Mouse (Mus musculus): ENCODE results near the gene Gpx3. TPM values are rescaled to one million over a fixed set of nuclear protein-coding genes. Genes with fewer than 3 reads are reported as not detected.
A peak's percentile ranks its signal among the peaks of the same experiment; 100 is the strongest.

Gene Gpx3
- polyA plus RNA-seq, 1 experiment = 2.0 TPM

GRCm38 (mm10) chr11:54879434-54879833, 22.8 kb upstream of the Gpx3 start:
- TF ChIP-seq FOSL1 (IDR thresholded peaks at IDR 0.05; ENCODE audit: insufficient read depth, low read length, poor library complexity, severe bottlenecking) (no peak), CTCF (IDR thresholded peaks at IDR 0.05; ENCODE audit: control insufficient read depth, insufficient read depth, insufficient read length) (no peak), USF1 (IDR thresholded peaks at IDR 0.05; ENCODE audit: low read depth) (no peak)
- Histone ChIP-seq H3K27me3 (ENCODE audit: control insufficient read depth, insufficient read depth, insufficient read length) (no peaks in the 10 kb centered on the region), H3K79me3 (ENCODE audit: low read depth) (no peaks in the 10 kb centered on the region), H3K4me3 (ENCODE audit: insufficient read depth, poor library complexity, severe bottlenecking) (no peak overlapping the region), H3K79me2 (ENCODE audit: control insufficient read depth, insufficient read depth) (no peaks in the 10 kb centered on the region), H3K36me3 (ENCODE audit: control insufficient read depth, insufficient read depth) (peaks cover 5% of the 10 kb centered on the region), H3ac (ENCODE audit: control insufficient read depth, insufficient read length, low read depth) (peak overlapping the region; percentile 43)

GRCm38 (mm10) chr11:54879922-54880321, 22.3 kb upstream of the Gpx3 start:
- H3K4me3 ChIP-seq (ENCODE audit: insufficient read depth, poor library complexity, severe bottlenecking) = no peak overlapping the region
- no peak overlapping the region for H3ac ChIP-seq (ENCODE audit: control insufficient read depth, insufficient read length, low read depth)
- TF ChIP-seq FOSL1 (IDR thresholded peaks at IDR 0.05; ENCODE audit: insufficient read depth, low read length, poor library complexity, severe bottlenecking) (no peak), CEBPB (IDR thresholded peaks at IDR 0.05; ENCODE audit: low read depth) (no peak), USF1 (IDR thresholded peaks at IDR 0.05; ENCODE audit: low read depth) (no peak), MYOG (IDR thresholded peaks at IDR 0.05; ENCODE audit: control insufficient read depth, extremely low read depth, insufficient read length) (no peak), MYOD1 (IDR thresholded peaks at IDR 0.05; ENCODE audit: control insufficient read depth, insufficient read length, low read depth) (no peak), CTCF (IDR thresholded peaks at IDR 0.05; ENCODE audit: control insufficient read depth, insufficient read depth, insufficient read length) (no peak), MAX (IDR thresholded peaks at IDR 0.05) (no peak)
- peaks cover 3% of the 10 kb centered on the region for H3K36me3 ChIP-seq (ENCODE audit: control insufficient read depth, insufficient read depth)
- no peaks in the 10 kb centered on the region for H3K27me3 ChIP-seq (ENCODE audit: control insufficient read depth, insufficient read depth, insufficient read length)
- no peaks in the 10 kb centered on the region for H3K79me3 ChIP-seq (ENCODE audit: low read depth)
- H3K79me2 ChIP-seq (ENCODE audit: control insufficient read depth, insufficient read depth) = no peaks in the 10 kb centered on the region

DNA sequence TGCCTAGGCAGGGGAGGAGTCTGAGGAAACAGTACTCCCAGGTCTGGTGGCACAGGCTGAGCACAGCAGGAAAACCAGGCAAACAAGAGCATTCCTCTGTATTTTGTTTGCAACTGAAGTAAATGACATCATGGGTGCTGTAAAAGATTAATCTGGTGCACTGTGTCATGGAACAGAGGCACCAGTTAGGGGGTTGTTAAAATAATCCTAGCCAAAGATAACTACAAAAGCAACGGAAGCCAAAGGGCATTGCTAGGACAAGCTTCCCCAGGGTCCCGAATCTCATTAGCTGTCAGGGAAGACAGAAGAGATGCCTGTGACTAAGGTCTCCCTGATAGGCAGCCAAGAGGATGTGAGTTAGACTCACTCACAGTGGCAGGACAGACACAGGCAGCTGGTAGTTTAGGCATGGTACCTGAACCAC, 21.2 kb upstream of the Gpx3 start:
- H3K4me3 ChIP-seq (ENCODE audit: insufficient read depth, poor library complexity, severe bottlenecking) = no peak overlapping the region
- TF ChIP-seq CTCF (IDR thresholded peaks at IDR 0.05; ENCODE audit: control insufficient read depth, insufficient read depth, insufficient read length) = no peak
- peak; percentile 76 for TF ChIP-seq MYOD1 (IDR thresholded peaks at IDR 0.05; ENCODE audit: control insufficient read depth, insufficient read length, low read depth)
- TF ChIP-seq CEBPB (IDR thresholded peaks at IDR 0.05; ENCODE audit: low read depth) = no peak
- H3K79me2 ChIP-seq (ENCODE audit: control insufficient read depth, insufficient read depth) = no peaks in the 10 kb centered on the region
- H3K79me3 ChIP-seq (ENCODE audit: low read depth) = no peaks in the 10 kb centered on the region
- H3ac ChIP-seq (ENCODE audit: control insufficient read depth, insufficient read length, low read depth) = no peak overlapping the region
- no peaks in the 10 kb centered on the region for H3K36me3 ChIP-seq (ENCODE audit: control insufficient read depth, insufficient read depth)
- H3K27me3 ChIP-seq (ENCODE audit: control insufficient read depth, insufficient read depth, insufficient read length) = no peaks in the 10 kb centered on the region

DNA sequence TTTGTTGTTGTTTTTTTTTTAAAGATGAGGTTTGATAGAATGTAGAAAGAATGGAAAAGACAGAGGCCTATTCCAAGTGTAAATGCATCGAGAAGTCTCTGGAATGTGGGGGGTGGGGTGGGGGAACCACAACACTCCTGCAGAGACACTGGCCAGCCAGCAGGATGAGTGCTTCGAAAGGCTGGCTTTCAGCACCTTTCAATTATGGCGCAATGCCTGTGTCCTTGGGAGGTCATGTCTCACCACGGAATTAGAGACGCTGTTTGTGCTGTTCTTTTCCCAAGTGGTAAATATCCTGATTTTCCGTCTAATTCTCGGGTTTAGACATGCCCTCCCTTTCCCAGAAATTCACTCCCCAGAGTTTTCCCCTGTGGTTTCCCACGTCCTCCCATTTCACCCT, 19.6 kb upstream of the Gpx3 start:
- Histone ChIP-seq H3K79me3 (ENCODE audit: low read depth) (no peaks in the 10 kb centered on the region), H3ac (ENCODE audit: control insufficient read depth, insufficient read length, low read depth) (no peak overlapping the region), H3K4me3 (ENCODE audit: insufficient read depth, poor library complexity, severe bottlenecking) (no peak overlapping the region), H3K27me3 (ENCODE audit: control insufficient read depth, insufficient read depth, insufficient read length) (no peaks in the 10 kb centered on the region), H3K36me3 (ENCODE audit: control insufficient read depth, insufficient read depth) (no peaks in the 10 kb centered on the region), H3K79me2 (ENCODE audit: control insufficient read depth, insufficient read depth) (no peaks in the 10 kb centered on the region)
- TF ChIP-seq CTCF (IDR thresholded peaks at IDR 0.05; ENCODE audit: control insufficient read depth, insufficient read depth, insufficient read length) = no peak
- TF ChIP-seq MYOG (IDR thresholded peaks at IDR 0.05; ENCODE audit: control insufficient read depth, extremely low read depth, insufficient read length) = no peak
- TF ChIP-seq USF1 (IDR thresholded peaks at IDR 0.05; ENCODE audit: low read depth) = no peak
- TF ChIP-seq MYOD1 (IDR thresholded peaks at IDR 0.05; ENCODE audit: control insufficient read depth, insufficient read length, low read depth) = no peak

DNA sequence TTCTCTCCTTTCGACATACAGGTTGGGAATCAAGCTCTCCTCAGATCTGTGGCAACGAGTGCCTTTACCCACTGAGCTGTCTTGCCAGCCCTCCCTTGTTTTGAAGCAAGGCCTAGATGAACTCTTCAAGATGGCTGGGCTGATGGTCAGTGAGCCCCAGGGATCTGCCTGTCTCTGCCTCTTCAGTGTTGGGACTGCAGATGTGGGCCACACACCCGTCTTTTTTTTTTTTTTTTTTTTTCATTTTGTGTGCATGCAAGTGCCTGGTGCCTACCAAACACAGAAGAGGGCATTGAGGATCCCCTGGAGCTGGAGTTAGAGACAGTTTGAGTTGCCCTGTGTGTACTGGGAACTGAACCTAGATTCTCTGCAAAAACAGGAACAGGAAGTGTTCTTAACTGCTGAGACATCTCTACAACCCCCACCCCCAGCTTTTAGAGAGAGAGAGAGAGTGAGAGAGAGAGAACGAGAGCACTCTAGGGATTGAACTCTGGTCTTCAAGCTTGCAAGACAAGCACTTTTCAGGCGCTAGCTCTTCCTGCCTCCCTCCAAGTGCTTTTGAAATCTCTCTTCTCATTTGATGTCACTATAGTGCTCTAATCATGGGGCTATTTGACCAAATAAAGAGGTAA, 17.9 kb upstream of the Gpx3 start:
- Histone ChIP-seq H3K79me3 (ENCODE audit: low read depth) (no peaks in the 10 kb centered on the region), H3K27me3 (ENCODE audit: control insufficient read depth, insufficient read depth, insufficient read length) (no peaks in the 10 kb centered on the region), H3K4me3 (ENCODE audit: insufficient read depth, poor library complexity, severe bottlenecking) (no peak overlapping the region), H3K79me2 (ENCODE audit: control insufficient read depth, insufficient read depth) (no peaks in the 10 kb centered on the region), H3ac (ENCODE audit: control insufficient read depth, insufficient read length, low read depth) (no peak overlapping the region), H3K36me3 (ENCODE audit: control insufficient read depth, insufficient read depth) (no peaks in the 10 kb centered on the region)
- TF ChIP-seq MYOD1 (IDR thresholded peaks at IDR 0.05; ENCODE audit: control insufficient read depth, insufficient read length, low read depth) (no peak), MYOG (IDR thresholded peaks at IDR 0.05; ENCODE audit: control insufficient read depth, extremely low read depth, insufficient read length) (no peak), MAX (IDR thresholded peaks at IDR 0.05) (no peak), USF1 (IDR thresholded peaks at IDR 0.05; ENCODE audit: low read depth) (no peak), FOSL1 (IDR thresholded peaks at IDR 0.05; ENCODE audit: insufficient read depth, low read length, poor library complexity, severe bottlenecking) (no peak), CTCF (IDR thresholded peaks at IDR 0.05; ENCODE audit: control insufficient read depth, insufficient read depth, insufficient read length) (no peak), CEBPB (IDR thresholded peaks at IDR 0.05; ENCODE audit: low read depth) (no peak)

- Histone ChIP-seq H3ac (ENCODE audit: control insufficient read depth, insufficient read length, low read depth) (no peak overlapping the region), H3K79me2 (ENCODE audit: control insufficient read depth, insufficient read depth) (no peaks in the 10 kb centered on the region), H3K79me3 (ENCODE audit: low read depth) (no peaks in the 10 kb centered on the region), H3K36me3 (ENCODE audit: control insufficient read depth, insufficient read depth) (no peaks in the 10 kb centered on the region), H3K4me3 (ENCODE audit: insufficient read depth, poor library complexity, severe bottlenecking) (no peak overlapping the region), H3K27me3 (ENCODE audit: control insufficient read depth, insufficient read depth, insufficient read length) (no peaks in the 10 kb centered on the region)
- no peak for TF ChIP-seq MYOG (IDR thresholded peaks at IDR 0.05; ENCODE audit: control insufficient read depth, extremely low read depth, insufficient read length)
- no peak for TF ChIP-seq CEBPB (IDR thresholded peaks at IDR 0.05; ENCODE audit: low read depth)
- no peak for TF ChIP-seq MAX (IDR thresholded peaks at IDR 0.05)
- TF ChIP-seq USF1 (IDR thresholded peaks at IDR 0.05; ENCODE audit: low read depth) = no peak
- no peak for TF ChIP-seq FOSL1 (IDR thresholded peaks at IDR 0.05; ENCODE audit: insufficient read depth, low read length, poor library complexity, severe bottlenecking)
- TF ChIP-seq MYOD1 (IDR thresholded peaks at IDR 0.05; ENCODE audit: control insufficient read depth, insufficient read length, low read depth) = no peak
- no peak for TF ChIP-seq CTCF (IDR thresholded peaks at IDR 0.05; ENCODE audit: control insufficient read depth, insufficient read depth, insufficient read length)
Measured at GRCm38 (mm10) chr11:54884937-54885336, 17.3 kb upstream of the Gpx3 start.

Measured in C2C12 (cell line).